Mouse (Mus musculus): ENCODE results near the gene Sf3a2. TPM values are rescaled to one million over a fixed set of nuclear protein-coding genes. Genes with fewer than 3 reads are reported as not detected.

Gene Sf3a2
- polyA plus RNA-seq, 1 experiment from 2014 or later = 63.5 TPM

DNA sequence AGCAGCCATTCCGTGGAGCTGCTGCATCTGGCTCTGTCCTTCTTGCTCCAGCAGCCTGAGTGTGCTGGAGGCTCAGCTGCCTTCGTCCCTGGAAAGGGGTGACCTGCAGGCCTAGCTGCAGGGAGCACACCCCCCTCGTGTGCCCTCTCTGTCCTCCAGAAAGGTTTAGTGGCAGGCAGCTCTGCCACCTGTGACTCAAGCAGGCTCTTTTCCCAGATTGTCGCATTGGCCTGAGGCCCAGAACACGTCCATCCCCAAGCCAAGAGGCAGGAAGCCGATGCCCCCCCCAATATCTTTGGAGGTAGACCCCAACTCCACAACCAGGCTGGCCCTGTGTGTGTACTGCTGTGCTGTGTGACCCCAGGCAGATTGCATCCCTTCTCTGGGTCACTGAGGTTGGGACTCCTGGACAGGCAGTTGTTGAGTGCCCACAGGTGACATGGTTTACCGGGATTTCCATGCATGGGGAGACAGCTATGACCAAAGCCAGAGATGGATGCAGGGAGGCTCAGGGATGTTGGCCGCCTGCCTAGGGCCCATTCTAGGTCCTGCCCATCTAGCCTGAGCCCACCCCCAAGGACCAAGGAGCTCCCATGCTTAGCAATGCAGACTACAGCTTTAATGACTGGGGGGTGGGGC lies 47.2 kb downstream of the Sf3a2 start:
- 64% methylated on average over 8 of the region's 8 CpGs for WGBS
- Histone ChIP-seq H3K4me3 (no peak overlapping the region), H3K4me2 (no peak overlapping the region), H3K9ac (no peak overlapping the region), H3K36me3 (ENCODE audit: poor library complexity, severe bottlenecking) (peaks cover 8% of the 10 kb centered on the region; the same call in 1 of the 2 replicates), H3K27me3 (peaks cover 41% of the 10 kb centered on the region), H3K9me3 (replicated peaks) (no peaks in the 10 kb centered on the region), H3K4me1 (peaks cover 15% of the 10 kb centered on the region), H3K27ac (no peak overlapping the region)
- ATAC-seq = no peak

DNA sequence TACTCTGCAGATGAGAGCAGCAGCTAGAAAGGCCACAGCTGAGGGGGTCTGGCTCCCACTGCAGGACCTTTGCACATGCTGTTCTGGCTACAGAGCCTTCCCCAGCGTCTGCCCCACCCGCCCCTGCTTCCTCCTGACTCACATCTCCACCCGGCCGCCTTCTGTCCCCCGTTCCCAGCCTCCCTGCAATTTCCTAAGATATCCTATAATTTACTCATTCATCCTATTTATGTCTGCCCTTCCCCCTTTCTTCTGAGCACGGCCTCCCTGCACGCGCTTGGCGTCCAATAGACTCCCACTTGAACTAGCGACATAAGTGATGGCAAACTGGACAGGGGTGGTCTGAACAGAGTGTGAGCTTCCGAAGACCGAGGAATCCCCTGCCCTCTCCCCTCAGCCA lies 47.7 kb downstream of the Sf3a2 start:
- Histone ChIP-seq H3K4me3 (no peak overlapping the region), H3K27me3 (peaks cover 41% of the 10 kb centered on the region), H3K4me1 (peaks cover 15% of the 10 kb centered on the region), H3K36me3 (ENCODE audit: poor library complexity, severe bottlenecking) (peaks cover 12% of the 10 kb centered on the region; the same call in 1 of the 2 replicates), H3K27ac (no peak overlapping the region), H3K4me2 (no peak overlapping the region), H3K9ac (no peak overlapping the region), H3K9me3 (replicated peaks) (no peaks in the 10 kb centered on the region)
- 81% methylated on average over 12 of the region's 12 CpGs for WGBS
- no peak for ATAC-seq

DNA sequence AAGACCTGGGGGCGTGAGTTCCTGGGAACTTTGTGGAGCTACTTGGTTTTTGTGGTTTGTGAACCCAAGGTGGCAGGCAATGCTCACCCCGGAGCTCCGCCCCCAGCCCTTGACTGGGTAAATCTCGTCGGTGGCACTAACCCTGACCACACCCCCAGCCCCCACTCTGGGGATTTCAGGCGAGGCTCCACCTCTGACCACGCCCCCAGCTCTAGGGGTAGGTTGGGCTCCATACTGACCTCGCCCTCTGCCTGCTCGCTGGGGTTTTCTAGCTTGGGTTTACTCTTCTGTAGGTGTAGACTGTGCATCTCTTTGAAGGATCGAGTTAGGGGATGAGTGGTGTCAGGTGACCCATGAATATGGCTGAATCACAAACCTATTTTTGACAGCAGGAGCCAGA lies 50.6 kb downstream of the Sf3a2 start:
- Histone ChIP-seq H3K9me3 (replicated peaks) (no peaks in the 10 kb centered on the region), H3K9ac (no peak overlapping the region), H3K27ac (no peak overlapping the region), H3K4me1 (peaks cover 12% of the 10 kb centered on the region), H3K4me2 (no peak overlapping the region), H3K4me3 (no peak overlapping the region), H3K27me3 (peaks cover 24% of the 10 kb centered on the region), H3K36me3 (ENCODE audit: poor library complexity, severe bottlenecking) (peaks cover 35% of the 10 kb centered on the region)
- no peak for ATAC-seq
- 10% methylated on average over 10 of the region's 10 CpGs for WGBS

MicroRNAs encoded within 50 kb of the gene (microRNA counts, 519-probe panel; counts per million panel counts)
- 177 counts per million, percentile 53 among the panel's probes with 10 or more counts for microRNA mmu-miR-1982

Small RNAs within 50 kb of the gene (microRNA-seq; reads per million reads assigned to microRNA genes)
- 3.0 reads per million, percentile 4 among the genes with 10 or more reads in this experiment for gene Mir1982

Other genes with a start within 250 kb of the Sf3a2 start
- gene Rexo1, start 236.6 kb upstream of the Sf3a2 start, polyA plus RNA-seq (2015; fragmentation: Nextera tagmentation; extraction: Ambion mirVana) = 27.5 and 30.8 TPM in 2 replicates
- gene Klf16, start 220.9 kb upstream of the Sf3a2 start, polyA plus RNA-seq (2015; fragmentation: Nextera tagmentation; extraction: Ambion mirVana) = 6.6 and 7.5 TPM in 2 replicates
- gene Abhd17a, start 207.9 kb upstream of the Sf3a2 start, polyA plus RNA-seq (2015; fragmentation: Nextera tagmentation; extraction: Ambion mirVana) = 72.3 and 74.9 TPM in 2 replicates
- 56.7 and 69.6 TPM in 2 replicates for gene Scamp4, start 195.3 kb upstream of the Sf3a2 start, polyA plus RNA-seq (2015; fragmentation: Nextera tagmentation; extraction: Ambion mirVana)
- 4.8 and 6.7 TPM in 2 replicates for gene Adat3, start 195.3 kb upstream of the Sf3a2 start, polyA plus RNA-seq (2015; fragmentation: Nextera tagmentation; extraction: Ambion mirVana)
- 4.0 and 4.4 TPM in 2 replicates for gene Gm49322, start 192.2 kb upstream of the Sf3a2 start, polyA plus RNA-seq (2015; fragmentation: Nextera tagmentation; extraction: Ambion mirVana)
- 55.0 and 73.2 TPM in 2 replicates for gene Csnk1g2, start 175.4 kb upstream of the Sf3a2 start, polyA plus RNA-seq (2015; fragmentation: Nextera tagmentation; extraction: Ambion mirVana)
- 59.2 and 61.2 TPM in 2 replicates for gene Btbd2, start 141.1 kb upstream of the Sf3a2 start, polyA plus RNA-seq (2015; fragmentation: Nextera tagmentation; extraction: Ambion mirVana)
- gene Mknk2, start 120.1 kb upstream of the Sf3a2 start, polyA plus RNA-seq (2015; fragmentation: Nextera tagmentation; extraction: Ambion mirVana) = 52.3 and 55.1 TPM in 2 replicates
- 47.9 and 51.6 TPM in 2 replicates for gene Mob3a, start 96.2 kb upstream of the Sf3a2 start, polyA plus RNA-seq (2015; fragmentation: Nextera tagmentation; extraction: Ambion mirVana)
- gene Izumo4, start 96.0 kb upstream of the Sf3a2 start, polyA plus RNA-seq (2015; fragmentation: Nextera tagmentation; extraction: Ambion mirVana) = 24.5 and 26.3 TPM in 2 replicates
- gene Ap3d1, start 55.9 kb upstream of the Sf3a2 start, polyA plus RNA-seq (2015; fragmentation: Nextera tagmentation; extraction: Ambion mirVana) = 80.2 and 82.9 TPM in 2 replicates
- gene Dot1l, start 43.0 kb upstream of the Sf3a2 start, polyA plus RNA-seq (2015; fragmentation: Nextera tagmentation; extraction: Ambion mirVana) = 19.9 and 21.1 TPM in 2 replicates
- 141 and 151 TPM in 2 replicates for gene Plekhj1, start 428 bp downstream of the Sf3a2 start, polyA plus RNA-seq (2015; fragmentation: Nextera tagmentation; extraction: Ambion mirVana)
- 0.13 TPM in 1 of 2 replicates, not detected in the other for gene Amh, start 7.0 kb downstream of the Sf3a2 start, polyA plus RNA-seq (2015; fragmentation: Nextera tagmentation; extraction: Ambion mirVana)
- 0.26 TPM in 1 of 2 replicates, not detected in the other for gene Jsrp1, start 15.3 kb downstream of the Sf3a2 start, polyA plus RNA-seq (2015; fragmentation: Nextera tagmentation; extraction: Ambion mirVana)
- gene Oaz1, start 28.5 kb downstream of the Sf3a2 start, polyA plus RNA-seq (2015; fragmentation: Nextera tagmentation; extraction: Ambion mirVana) = 1,581 and 1,699 TPM in 2 replicates
- gene Lingo3, start 45.8 kb downstream of the Sf3a2 start, polyA plus RNA-seq (2015; fragmentation: Nextera tagmentation; extraction: Ambion mirVana) = 1.7 and 2.0 TPM in 2 replicates
- 291 and 325 TPM in 2 replicates for gene Lsm7, start 57.0 kb downstream of the Sf3a2 start, polyA plus RNA-seq (2015; fragmentation: Nextera tagmentation; extraction: Ambion mirVana)
- gene Sppl2b, start 57.1 kb downstream of the Sf3a2 start, polyA plus RNA-seq (2015; fragmentation: Nextera tagmentation; extraction: Ambion mirVana) = 40.1 and 45.3 TPM in 2 replicates
- 0.13 and 0.14 TPM in 2 replicates for gene Tmprss9, start 73.7 kb downstream of the Sf3a2 start, polyA plus RNA-seq (2015; fragmentation: Nextera tagmentation; extraction: Ambion mirVana)
- 356 and 364 TPM in 2 replicates for gene Timm13, start 102.8 kb downstream of the Sf3a2 start, polyA plus RNA-seq (2015; fragmentation: Nextera tagmentation; extraction: Ambion mirVana)
- 54.0 and 54.9 TPM in 2 replicates for gene Lmnb2, start 120.0 kb downstream of the Sf3a2 start, polyA plus RNA-seq (2015; fragmentation: Nextera tagmentation; extraction: Ambion mirVana)
- gene Gadd45b, start 131.9 kb downstream of the Sf3a2 start, polyA plus RNA-seq (2015; fragmentation: Nextera tagmentation; extraction: Ambion mirVana) = 4.9 and 5.1 TPM in 2 replicates
- gene Gng7, start 216.7 kb downstream of the Sf3a2 start, polyA plus RNA-seq (2015; fragmentation: Nextera tagmentation; extraction: Ambion mirVana) = 14.8 and 17.6 TPM in 2 replicates
- gene Diras1, start 227.5 kb downstream of the Sf3a2 start, polyA plus RNA-seq (2015; fragmentation: Nextera tagmentation; extraction: Ambion mirVana) = 13.4 and 15.0 TPM in 2 replicates
- 33.4 and 37.8 TPM in 2 replicates for gene Slc39a3, start 239.2 kb downstream of the Sf3a2 start, polyA plus RNA-seq (2015; fragmentation: Nextera tagmentation; extraction: Ambion mirVana)

Data from forebrain, embryonic 13.5 days (tissue).